Mouse (Mus musculus): Measurements from ENCODE around the gene Gtf2a1. TPM values are rescaled to one million over a fixed set of nuclear protein-coding genes. Genes with fewer than 3 reads are reported as not detected.
A peak's percentile ranks its signal among the peaks of the same experiment; 100 is the strongest.
"Not testable (repeated sequence)": the region's sequence is repeated elsewhere in the genome, so short reads cannot be mapped to it uniquely, and the experiment has no call there.

Gtf2a1 gene
- polyA plus RNA-seq, 1 experiment from 2014 or later, result 48.6 TPM

- not testable (repeated sequence) for H3K9me3 ChIP-seq (ENCODE audit: control insufficient read depth, low read length); H3K36me3 ChIP-seq (ENCODE audit: control insufficient read depth, insufficient read depth, low read length); ATAC-seq; H3K27ac ChIP-seq (ENCODE audit: low read depth, low read length); H3K4me2 ChIP-seq (ENCODE audit: low read length); H3K27me3 ChIP-seq (replicated peaks; ENCODE audit: control insufficient read depth, insufficient read depth, low read length); H3K9ac ChIP-seq (ENCODE audit: low read depth, low read length); H3K4me1 ChIP-seq (ENCODE audit: control insufficient read depth, insufficient read depth, low read depth, low read length); H3K4me3 ChIP-seq (ENCODE audit: low read length)
- WGBS, result 88% methylated on average over 8 of the region's 8 CpGs
Measured at GRCm38 (mm10) chr12:91557358-91558005, 32.8 kb downstream of the Gtf2a1 start.

DNA sequence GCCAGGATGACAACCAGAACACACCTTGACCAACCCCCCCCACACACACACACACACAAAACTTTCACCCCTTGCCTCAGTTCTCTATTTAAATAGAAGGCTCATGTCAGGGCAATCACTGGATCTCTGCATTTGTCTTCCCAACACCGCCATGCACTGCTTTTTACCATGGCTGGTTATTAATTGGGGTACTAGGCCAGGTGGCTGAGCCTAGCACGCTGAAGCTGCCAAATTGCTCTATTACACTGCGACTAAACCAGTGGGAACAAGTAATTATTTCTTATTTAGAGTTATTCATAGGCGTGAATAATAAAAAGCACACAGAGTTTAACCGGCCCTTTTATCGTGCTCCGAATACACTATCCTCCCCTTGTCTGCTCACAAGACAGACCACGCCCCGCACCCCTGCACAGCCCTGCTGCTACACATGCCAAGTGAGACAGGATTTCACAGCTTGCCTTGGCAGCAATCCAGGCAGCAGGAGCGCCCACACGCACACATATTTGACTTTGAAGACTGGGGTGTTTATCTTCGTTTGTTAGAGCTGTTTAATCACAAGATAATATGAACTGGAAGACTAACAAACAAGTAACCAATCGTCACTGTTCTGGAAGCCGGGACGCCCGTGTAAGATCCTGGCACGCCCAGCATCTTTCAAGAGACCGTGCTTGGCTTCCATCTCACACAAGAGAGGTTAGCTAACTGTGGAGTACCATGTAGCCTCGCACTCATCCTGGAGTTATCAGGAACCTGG, 38.3 kb downstream of the Gtf2a1 start:
- 33% methylated on average over 19 of the region's 19 CpGs for WGBS
- no peak overlapping the region for H3K27ac ChIP-seq (ENCODE audit: low read depth, low read length)
- H3K4me2 ChIP-seq (ENCODE audit: low read length), result peak overlapping the region; percentile 51
- peaks cover 5% of the 10 kb centered on the region for H3K4me1 ChIP-seq (ENCODE audit: control insufficient read depth, insufficient read depth, low read depth, low read length)
- no peaks in the 10 kb centered on the region for H3K27me3 ChIP-seq (replicated peaks; ENCODE audit: control insufficient read depth, insufficient read depth, low read length)
- no peaks in the 10 kb centered on the region for H3K36me3 ChIP-seq (ENCODE audit: control insufficient read depth, insufficient read depth, low read length)
- ATAC-seq, result peak; percentile 90
- no peaks in the 10 kb centered on the region for H3K9me3 ChIP-seq (ENCODE audit: control insufficient read depth, low read length)
- peak overlapping the region; percentile 15 for H3K4me3 ChIP-seq (ENCODE audit: low read length)
- peak overlapping the region; percentile 27 for H3K9ac ChIP-seq (ENCODE audit: low read depth, low read length)

- H3K27ac ChIP-seq (ENCODE audit: low read depth, low read length), result no peak overlapping the region
- no peak overlapping the region for H3K9ac ChIP-seq (ENCODE audit: low read depth, low read length)
- 53% methylated on average over 9 of the region's 9 CpGs for whole genome bisulfite sequencing
- H3K4me2 ChIP-seq (ENCODE audit: low read length), result no peak overlapping the region
- no peaks in the 10 kb centered on the region for H3K27me3 ChIP-seq (replicated peaks; ENCODE audit: control insufficient read depth, insufficient read depth, low read length)
- H3K9me3 ChIP-seq (ENCODE audit: control insufficient read depth, low read length), result no peaks in the 10 kb centered on the region
- no peak overlapping the region for H3K4me3 ChIP-seq (ENCODE audit: low read length)
- H3K36me3 ChIP-seq (ENCODE audit: control insufficient read depth, insufficient read depth, low read length), result no peaks in the 10 kb centered on the region
- no peak for ATAC-seq
- peaks cover 5% of the 10 kb centered on the region for H3K4me1 ChIP-seq (ENCODE audit: control insufficient read depth, insufficient read depth, low read depth, low read length)
Measured at GRCm38 (mm10) chr12:91549471-91549870, 40.8 kb downstream of the Gtf2a1 start.

GRCm38 (mm10) chr12:91540202-91540601, 50.1 kb downstream of the Gtf2a1 start:
- H3K9me3 ChIP-seq (ENCODE audit: control insufficient read depth, low read length), result no peaks in the 10 kb centered on the region
- H3K27me3 ChIP-seq (replicated peaks; ENCODE audit: control insufficient read depth, insufficient read depth, low read length), result no peaks in the 10 kb centered on the region
- H3K9ac ChIP-seq (ENCODE audit: low read depth, low read length), result no peak overlapping the region
- no peak overlapping the region for H3K4me2 ChIP-seq (ENCODE audit: low read length)
- H3K4me1 ChIP-seq (ENCODE audit: control insufficient read depth, insufficient read depth, low read depth, low read length), result no peaks in the 10 kb centered on the region
- ATAC-seq, result no peak
- H3K4me3 ChIP-seq (ENCODE audit: low read length), result no peak overlapping the region
- no peaks in the 10 kb centered on the region for H3K36me3 ChIP-seq (ENCODE audit: control insufficient read depth, insufficient read depth, low read length)
- WGBS, result 87% methylated on average over 7 of the region's 7 CpGs
- H3K27ac ChIP-seq (ENCODE audit: low read depth, low read length), result no peak overlapping the region

GRCm38 (mm10) chr12:91534514-91534913, 55.8 kb downstream of the Gtf2a1 start:
- H3K4me1 ChIP-seq (ENCODE audit: control insufficient read depth, insufficient read depth, low read depth, low read length), result no peaks in the 10 kb centered on the region
- WGBS, result 87% methylated on average over 6 of the region's 6 CpGs

GRCm38 (mm10) chr12:91523626-91524025, 66.7 kb downstream of the Gtf2a1 start:
- H3K9ac ChIP-seq (ENCODE audit: low read depth, low read length), result no peak overlapping the region
- WGBS, result 73% methylated on average over 3 of the region's 3 CpGs

More at GRCm38 (mm10) chr12:91534514-91534913, 55.8 kb downstream of the Gtf2a1 start:
- H3K27ac ChIP-seq (ENCODE audit: low read depth, low read length), result no peak overlapping the region
- H3K36me3 ChIP-seq (ENCODE audit: control insufficient read depth, insufficient read depth, low read length), result no peaks in the 10 kb centered on the region
- no peaks in the 10 kb centered on the region for H3K27me3 ChIP-seq (replicated peaks; ENCODE audit: control insufficient read depth, insufficient read depth, low read length)
- no peak overlapping the region for H3K4me2 ChIP-seq (ENCODE audit: low read length)
- H3K9me3 ChIP-seq (ENCODE audit: control insufficient read depth, low read length), result no peaks in the 10 kb centered on the region
- H3K4me3 ChIP-seq (ENCODE audit: low read length), result no peak overlapping the region
- no peak overlapping the region for H3K9ac ChIP-seq (ENCODE audit: low read depth, low read length)
- ATAC-seq, result no peak

GRCm38 (mm10) chr12:91517808-91518207, 72.5 kb downstream of the Gtf2a1 start:
- WGBS, result 64% methylated on average over 3 of the region's 3 CpGs
- H3K4me3 ChIP-seq (ENCODE audit: low read length), result no peak overlapping the region
- H3K4me1 ChIP-seq (ENCODE audit: control insufficient read depth, insufficient read depth, low read depth, low read length), result no peaks in the 10 kb centered on the region
- no peak overlapping the region for H3K4me2 ChIP-seq (ENCODE audit: low read length)
- no peak overlapping the region for H3K27ac ChIP-seq (ENCODE audit: low read depth, low read length)
- ATAC-seq, result 0 out of 2 replicates have a peak, but pooled peaks have one; percentile 20
- H3K36me3 ChIP-seq (ENCODE audit: control insufficient read depth, insufficient read depth, low read length), result no peaks in the 10 kb centered on the region
- H3K9ac ChIP-seq (ENCODE audit: low read depth, low read length), result no peak overlapping the region
- no peaks in the 10 kb centered on the region for H3K27me3 ChIP-seq (replicated peaks; ENCODE audit: control insufficient read depth, insufficient read depth, low read length)
- H3K9me3 ChIP-seq (ENCODE audit: control insufficient read depth, low read length), result no peaks in the 10 kb centered on the region

More at GRCm38 (mm10) chr12:91523626-91524025, 66.7 kb downstream of the Gtf2a1 start:
- Histone ChIP-seq H3K9me3 (ENCODE audit: control insufficient read depth, low read length) (no peaks in the 10 kb centered on the region), H3K4me3 (ENCODE audit: low read length) (no peak overlapping the region), H3K4me1 (ENCODE audit: control insufficient read depth, insufficient read depth, low read depth, low read length) (no peaks in the 10 kb centered on the region), H3K27me3 (replicated peaks; ENCODE audit: control insufficient read depth, insufficient read depth, low read length) (no peaks in the 10 kb centered on the region), H3K36me3 (ENCODE audit: control insufficient read depth, insufficient read depth, low read length) (no peaks in the 10 kb centered on the region), H3K4me2 (ENCODE audit: low read length) (no peak overlapping the region), H3K27ac (ENCODE audit: low read depth, low read length) (no peak overlapping the region)
- no peak for ATAC-seq

DNA sequence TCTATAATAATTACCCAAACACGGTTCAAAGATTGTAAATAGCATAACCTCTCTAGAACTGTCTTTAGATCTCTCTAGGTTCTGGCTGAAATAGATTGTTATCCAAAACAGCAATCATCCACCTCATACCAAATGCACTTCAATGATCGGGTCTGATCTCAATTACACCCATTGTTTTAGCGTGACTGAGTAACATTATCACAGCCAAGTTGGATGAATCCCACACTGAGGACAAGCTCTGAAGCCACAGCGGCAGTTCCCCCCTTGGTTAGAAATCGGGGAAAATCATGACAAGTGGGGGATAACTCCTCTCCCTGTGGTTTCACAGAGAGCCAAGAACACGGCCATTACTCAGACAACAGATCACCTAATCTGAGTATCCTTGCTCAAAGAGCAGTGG, 76.3 kb downstream of the Gtf2a1 start:
- Histone ChIP-seq H3K9ac (ENCODE audit: low read depth, low read length) (no peak overlapping the region), H3K9me3 (ENCODE audit: control insufficient read depth, low read length) (no peaks in the 10 kb centered on the region), H3K27ac (ENCODE audit: low read depth, low read length) (no peak overlapping the region), H3K36me3 (ENCODE audit: control insufficient read depth, insufficient read depth, low read length) (no peaks in the 10 kb centered on the region), H3K4me3 (ENCODE audit: low read length) (no peak overlapping the region), H3K4me1 (ENCODE audit: control insufficient read depth, insufficient read depth, low read depth, low read length) (no peaks in the 10 kb centered on the region), H3K4me2 (ENCODE audit: low read length) (no peak overlapping the region), H3K27me3 (replicated peaks; ENCODE audit: control insufficient read depth, insufficient read depth, low read length) (no peaks in the 10 kb centered on the region)
- no peak for ATAC-seq
- 55% methylated on average over 6 of the region's 6 CpGs for WGBS

DNA sequence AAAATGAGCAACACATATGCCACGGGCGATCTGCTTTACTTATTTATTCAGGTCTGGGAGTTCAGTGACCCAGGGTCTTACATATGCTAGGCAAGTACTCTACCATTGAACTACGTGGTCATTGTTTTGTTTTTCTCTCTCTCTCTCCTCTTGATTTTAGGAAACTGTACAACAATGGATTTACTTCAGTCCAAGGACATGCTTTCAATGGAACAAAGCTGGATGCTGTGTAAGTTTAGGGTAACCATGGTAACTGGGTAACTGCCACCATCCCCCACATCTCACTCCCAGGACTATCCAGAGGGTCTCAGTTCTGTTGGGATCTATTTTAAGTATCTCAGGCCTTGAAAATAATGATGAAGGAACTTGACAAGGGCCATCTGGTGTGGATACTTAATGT, 78.5 kb downstream of the Gtf2a1 start:
- Histone ChIP-seq H3K27ac (ENCODE audit: low read depth, low read length) (no peak overlapping the region), H3K4me2 (ENCODE audit: low read length) (no peak overlapping the region), H3K36me3 (ENCODE audit: control insufficient read depth, insufficient read depth, low read length) (no peaks in the 10 kb centered on the region), H3K9me3 (ENCODE audit: control insufficient read depth, low read length) (no peaks in the 10 kb centered on the region), H3K4me1 (ENCODE audit: control insufficient read depth, insufficient read depth, low read depth, low read length) (no peaks in the 10 kb centered on the region), H3K9ac (ENCODE audit: low read depth, low read length) (no peak overlapping the region), H3K4me3 (ENCODE audit: low read length) (no peak overlapping the region), H3K27me3 (replicated peaks; ENCODE audit: control insufficient read depth, insufficient read depth, low read length) (no peaks in the 10 kb centered on the region)
- ATAC-seq, result no peak
- WGBS, result 27% methylated on average over 3 of the region's 3 CpGs
